Mouse (Mus musculus): ENCODE results near the gene Ppp1r9a.

Gene Ppp1r9a

DNA sequence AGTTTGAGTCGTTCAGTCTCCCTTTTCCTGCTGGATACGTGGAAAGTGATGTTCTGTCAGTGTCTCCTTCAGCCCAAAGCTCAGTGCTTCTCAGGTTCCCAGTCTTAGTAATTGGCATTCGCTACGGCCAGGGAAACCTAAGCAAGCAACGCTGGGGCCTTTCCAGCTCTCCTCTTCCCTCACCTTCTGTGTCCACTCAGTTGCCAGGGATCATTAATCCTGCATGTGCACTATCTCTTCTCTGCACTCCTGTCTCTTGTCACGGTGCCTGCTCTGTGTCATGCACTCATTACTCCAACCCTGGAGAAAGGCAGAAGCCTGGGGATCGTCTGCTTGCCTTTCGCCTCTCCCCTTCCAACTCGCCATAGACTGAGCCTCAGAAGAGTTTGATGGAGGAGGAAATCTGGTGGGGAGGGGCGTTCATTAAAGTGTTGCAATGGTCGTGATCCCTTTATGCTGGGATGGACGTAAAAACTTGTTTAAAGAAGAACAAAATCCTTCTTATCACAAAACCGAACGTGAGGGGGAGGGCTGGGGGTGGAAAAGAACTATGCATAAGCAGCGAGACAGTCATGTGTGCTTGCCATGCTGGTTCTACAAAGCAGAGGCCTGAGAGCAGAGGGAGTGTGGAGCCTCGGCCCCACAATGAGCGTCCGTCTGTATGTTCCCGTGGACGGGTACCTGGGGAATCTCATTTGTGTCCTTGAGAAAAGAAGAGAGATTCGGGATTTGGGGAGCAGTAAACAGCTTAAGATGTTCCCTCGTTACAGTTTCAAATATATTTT, 103.0 kb downstream of the Ppp1r9a start:
- DNase-seq (ENCODE audit: low read depth in 2 of 2, low spot score in 2 of 2), result no peak

DNA sequence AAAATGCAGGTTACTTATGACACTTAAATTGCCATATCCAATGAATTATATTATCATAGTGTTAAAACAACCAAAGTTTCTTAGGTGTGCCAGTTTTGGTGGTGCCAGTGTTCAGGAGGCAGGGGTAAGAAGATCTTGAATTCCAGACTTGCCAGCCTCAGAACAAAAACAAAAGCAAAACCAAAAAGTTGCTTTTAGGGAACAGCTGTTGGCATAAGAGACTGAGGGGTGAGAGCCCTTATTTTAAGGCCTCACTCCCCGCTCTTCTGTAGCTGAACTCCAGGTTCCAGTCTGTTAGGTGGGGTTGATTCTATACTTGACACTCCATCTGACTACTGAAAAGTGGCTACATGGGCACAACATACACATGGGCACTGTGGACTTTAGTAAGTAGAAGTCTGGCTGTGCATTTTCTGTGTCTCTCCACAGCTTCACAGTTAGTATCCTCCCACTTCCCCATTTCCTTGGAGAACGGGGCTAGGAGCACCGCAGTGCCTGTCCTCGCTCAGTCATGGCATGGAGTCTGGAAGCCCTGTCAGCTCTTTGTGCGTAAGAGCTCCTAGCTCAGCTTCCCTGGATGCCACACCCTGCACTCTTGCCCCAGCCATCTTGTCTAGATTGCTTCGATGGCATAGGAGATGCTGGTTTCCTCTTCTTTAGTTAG, 103.7 kb downstream of the Ppp1r9a start:
- DNase-seq (ENCODE audit: low read depth in 2 of 2, low spot score in 2 of 2), result no peak

DNA sequence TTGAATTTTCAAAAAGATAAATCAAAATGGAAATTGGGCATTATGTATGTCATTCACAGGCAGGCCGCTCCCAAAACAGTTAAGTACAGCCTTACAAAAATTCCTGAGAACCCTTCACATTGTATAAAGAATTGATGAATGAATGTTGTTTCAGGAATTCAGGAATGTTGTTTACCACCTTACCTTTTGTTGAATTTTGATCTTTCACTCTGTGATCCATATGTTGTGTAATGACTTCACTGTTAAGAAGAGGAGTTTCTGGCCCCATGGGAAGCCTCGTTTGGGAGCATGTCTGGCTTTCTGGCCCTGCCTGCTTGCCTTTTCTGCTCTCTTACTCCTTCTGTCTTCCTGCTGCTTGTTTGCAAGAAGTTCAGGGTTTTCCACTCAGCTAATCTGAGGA, 105.4 kb downstream of the Ppp1r9a start:
- DNase-seq (ENCODE audit: low read depth in 2 of 2, low spot score in 2 of 2), result no peak

DNA sequence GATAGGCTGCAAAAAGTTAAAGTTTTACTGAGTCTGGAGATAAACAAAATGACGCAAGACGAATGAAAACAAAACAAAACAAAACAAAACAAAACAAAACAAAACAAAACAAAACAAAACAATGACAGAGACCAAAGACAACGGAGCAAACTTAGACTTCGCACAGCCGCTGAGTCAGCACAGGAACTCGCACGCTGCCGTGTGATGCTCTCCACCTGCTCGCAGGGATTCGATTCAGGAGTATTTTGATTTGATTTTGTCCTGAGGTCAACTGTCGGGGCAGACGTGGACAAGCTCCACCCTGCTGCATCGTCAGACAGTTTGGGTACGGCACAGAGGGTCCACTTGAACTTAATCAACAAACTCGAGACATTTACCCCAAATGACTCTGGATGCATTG, 105.9 kb downstream of the Ppp1r9a start:
- no peak for DNase-seq (ENCODE audit: low read depth in 2 of 2, low spot score in 2 of 2)

DNA sequence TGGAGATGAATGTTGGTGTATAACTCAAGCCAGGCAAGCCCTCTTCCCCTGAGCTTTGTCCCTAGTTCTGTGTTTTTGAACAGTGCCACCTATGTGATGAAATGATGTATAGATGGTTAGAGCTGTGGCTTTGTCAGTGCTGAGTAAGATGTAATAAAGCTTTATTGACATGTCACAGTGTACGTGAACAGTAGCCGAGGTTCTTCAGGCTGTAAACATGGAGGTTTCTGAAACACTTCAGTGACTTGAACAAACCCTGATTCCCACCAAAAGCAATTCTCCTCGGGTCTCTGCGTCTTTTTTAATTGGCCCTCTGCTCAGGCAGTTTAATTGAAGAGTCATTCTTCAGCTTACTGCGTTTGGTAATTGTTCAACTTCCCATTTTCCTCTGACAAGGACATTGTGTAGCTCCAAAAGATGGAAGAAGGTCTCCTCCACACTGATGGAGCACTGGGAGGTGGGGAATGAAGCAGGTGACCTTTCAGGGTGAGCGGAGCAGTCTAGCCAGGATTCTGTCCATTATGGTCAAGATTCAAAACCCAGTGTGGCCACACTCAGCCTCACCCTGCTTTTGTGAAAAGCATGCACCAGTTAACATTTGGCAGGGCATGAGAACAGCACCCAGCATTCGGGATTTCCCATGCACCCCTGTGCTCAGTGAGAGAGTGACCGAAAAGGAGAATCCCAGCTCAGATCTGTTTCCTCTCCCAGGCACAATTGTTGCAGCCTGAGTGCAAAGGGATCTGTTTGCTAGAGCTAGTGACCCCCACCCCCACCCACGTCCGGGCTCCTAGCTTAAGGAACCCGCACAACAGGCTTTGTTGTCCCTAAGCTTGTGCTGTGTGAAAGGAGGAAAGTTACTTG, 108.1 kb downstream of the Ppp1r9a start:
- no peak for DNase-seq (ENCODE audit: low read depth in 2 of 2, low spot score in 2 of 2)

DNA sequence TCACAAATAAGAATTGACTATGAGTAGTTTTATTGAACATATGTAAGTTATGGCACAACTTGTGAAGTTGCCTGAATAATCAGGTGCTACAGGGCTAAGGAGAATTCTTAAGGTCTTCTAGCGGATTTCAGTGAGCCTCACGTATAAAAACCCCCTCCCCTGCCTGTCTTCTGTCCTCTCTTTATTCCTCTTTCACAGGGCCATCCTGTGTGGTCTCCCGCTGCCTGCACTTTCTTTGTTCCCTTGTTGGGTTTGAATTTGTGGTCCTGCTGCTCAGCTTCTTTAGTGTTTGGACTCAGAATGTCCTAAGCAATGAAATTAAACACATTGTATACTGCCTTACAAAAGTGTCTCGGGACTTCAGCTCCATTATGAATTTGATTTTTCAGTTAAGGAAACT, 110.1 kb downstream of the Ppp1r9a start:
- no peak for DNase-seq (ENCODE audit: low read depth in 2 of 2, low spot score in 2 of 2)

DNA sequence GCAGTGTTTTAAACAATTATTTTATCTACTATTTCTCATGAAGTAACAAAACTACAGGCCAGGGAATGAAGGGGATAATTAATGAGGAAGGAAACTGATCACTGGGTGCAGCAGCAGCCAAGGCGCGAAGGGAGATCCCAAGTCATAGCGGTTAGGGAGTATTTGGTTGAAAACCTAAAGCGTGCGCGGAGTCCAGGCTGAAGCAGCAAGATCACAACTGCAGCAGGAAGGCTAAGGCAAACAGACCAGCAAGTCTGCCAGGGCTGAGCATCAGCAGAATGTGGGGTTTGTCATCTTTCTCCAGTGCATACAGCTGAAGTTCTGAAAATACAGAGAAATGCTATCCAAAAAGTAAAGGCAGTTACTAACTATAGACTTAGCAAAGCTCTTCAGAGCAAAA, 111.8 kb downstream of the Ppp1r9a start:
- no peak for DNase-seq (ENCODE audit: low read depth in 2 of 2, low spot score in 2 of 2)

DNA sequence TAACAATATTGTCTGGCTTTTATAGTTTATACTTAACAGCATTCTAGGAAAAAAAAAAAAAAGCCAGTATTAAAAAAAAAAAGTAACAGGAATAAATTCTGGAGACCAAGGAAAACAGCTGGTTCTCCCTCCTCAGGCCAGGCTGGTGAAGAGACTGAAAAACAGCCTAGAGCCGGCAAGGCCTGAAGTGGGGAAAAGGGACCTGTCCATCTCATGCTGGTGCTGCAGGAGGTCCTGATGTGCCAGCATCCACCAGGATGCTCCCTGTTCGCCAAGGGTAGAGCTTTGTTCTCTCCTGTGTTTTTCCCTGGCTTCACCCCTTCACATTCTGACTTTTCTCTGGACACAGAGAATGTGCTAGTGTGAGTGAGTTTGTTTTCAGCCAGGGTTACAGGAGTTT, 112.5 kb downstream of the Ppp1r9a start:
- no peak for DNase-seq (ENCODE audit: low read depth in 2 of 2, low spot score in 2 of 2)

DNA sequence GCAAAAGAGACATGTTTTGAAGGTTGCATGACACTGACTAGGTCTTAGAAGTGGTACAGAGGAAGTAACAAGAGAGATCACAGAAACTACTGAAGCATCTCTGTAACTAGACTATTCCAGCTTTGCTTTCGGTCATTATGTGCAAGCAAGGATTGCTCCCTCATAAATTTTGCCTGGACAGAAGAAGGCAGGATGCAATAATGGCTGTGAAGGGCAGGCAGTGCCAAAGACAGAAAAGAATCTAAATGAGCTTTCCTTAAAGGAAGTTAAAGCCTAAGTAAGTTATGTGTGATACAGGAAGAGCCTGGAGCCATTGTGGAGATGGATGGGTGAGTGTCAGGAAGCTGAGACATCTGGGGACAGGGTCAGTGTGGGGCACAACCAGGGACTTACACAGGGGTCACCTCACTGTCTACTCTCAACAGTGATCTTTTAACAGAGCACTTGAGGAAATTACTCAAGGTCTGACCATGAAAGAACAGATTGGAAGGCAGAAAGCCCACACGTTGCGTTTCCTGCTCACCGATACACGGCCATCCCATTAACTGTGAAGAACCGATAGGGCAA, 115.3 kb downstream of the Ppp1r9a start:
- no peak for DNase-seq (ENCODE audit: low read depth in 2 of 2, low spot score in 2 of 2)

DNA sequence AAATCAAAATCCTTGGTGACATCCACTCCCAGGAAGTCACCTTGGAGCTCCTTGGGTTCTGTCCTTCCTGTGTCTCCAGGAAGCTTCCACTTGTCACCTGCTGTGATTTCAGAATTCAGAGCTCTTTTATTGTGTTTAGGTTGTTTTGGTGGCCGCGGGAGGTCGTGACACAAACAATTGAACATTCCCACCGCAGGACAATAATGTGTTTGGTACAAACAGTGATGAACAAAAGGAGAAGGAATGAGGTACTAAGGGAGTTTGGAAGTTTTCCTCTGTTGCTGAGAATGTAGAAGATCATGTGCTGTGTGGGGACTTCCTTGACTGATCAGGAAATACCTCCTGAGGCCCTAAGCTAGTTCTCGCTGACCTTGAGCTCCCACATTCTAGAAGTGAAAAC, 116.5 kb downstream of the Ppp1r9a start:
- DNase-seq (ENCODE audit: low read depth in 2 of 2, low spot score in 2 of 2), result no peak

DNA sequence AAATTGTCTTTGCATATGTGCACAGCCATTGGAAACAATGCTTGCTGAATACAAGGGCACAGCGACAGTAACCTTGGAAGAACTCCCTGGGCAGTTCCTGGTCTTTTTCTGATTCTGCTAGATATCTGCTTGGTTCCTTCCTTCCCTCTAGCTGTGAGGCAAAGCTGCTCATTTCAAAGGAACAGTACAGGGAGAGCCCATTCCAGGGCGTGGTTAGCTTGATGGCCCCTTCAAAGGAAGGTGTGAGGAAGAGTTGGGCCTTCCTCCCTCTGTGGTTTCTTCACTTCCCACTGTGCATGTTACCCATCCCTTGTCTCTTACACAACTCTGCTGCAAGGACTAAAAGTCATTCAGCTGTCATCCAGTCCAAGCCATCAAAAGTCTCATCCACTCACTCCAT, 117.3 kb downstream of the Ppp1r9a start:
- no peak for DNase-seq (ENCODE audit: low read depth in 2 of 2, low spot score in 2 of 2)

DNA sequence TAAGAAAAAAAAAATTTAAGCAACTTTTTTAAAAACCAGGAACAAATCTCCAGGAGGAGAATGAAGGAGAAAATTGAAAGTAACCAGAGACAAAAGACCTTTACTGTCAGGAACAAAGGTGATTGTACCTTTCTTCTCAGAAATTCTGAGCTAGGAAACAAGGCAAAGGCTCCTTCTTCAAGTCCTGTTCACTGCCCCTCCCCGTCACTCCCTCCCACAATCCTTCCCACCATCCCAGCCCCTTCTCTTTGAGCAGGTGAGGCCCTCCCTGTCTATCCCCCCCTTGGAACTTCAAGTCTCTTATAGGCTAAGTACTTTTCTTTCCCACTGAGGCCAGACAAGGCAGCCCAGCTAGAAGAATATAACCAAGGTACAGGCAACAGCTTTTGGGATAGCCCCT, 117.8 kb downstream of the Ppp1r9a start:
- no peak for DNase-seq (ENCODE audit: low read depth in 2 of 2, low spot score in 2 of 2)

DNA sequence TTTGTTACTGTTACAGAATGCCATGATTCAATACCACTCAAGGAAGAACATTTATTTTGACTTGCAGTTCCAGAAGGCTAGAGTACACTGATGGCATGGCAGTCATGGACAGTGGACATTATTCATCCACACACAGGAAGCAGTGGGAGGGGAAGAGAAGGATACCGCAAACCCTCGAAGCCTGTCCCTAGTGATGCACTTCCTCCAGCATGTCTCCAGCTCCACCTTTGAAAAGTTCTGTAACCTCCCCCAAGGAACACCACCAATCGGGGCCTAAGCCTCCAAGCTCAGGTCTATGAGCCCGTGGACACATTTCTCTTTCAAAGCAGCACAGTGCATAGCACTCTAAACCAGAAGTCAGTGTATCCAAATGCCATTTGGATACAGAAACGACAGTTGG, 120.0 kb downstream of the Ppp1r9a start:
- DNase-seq (ENCODE audit: low read depth in 2 of 2, low spot score in 2 of 2), result no peak

DNA sequence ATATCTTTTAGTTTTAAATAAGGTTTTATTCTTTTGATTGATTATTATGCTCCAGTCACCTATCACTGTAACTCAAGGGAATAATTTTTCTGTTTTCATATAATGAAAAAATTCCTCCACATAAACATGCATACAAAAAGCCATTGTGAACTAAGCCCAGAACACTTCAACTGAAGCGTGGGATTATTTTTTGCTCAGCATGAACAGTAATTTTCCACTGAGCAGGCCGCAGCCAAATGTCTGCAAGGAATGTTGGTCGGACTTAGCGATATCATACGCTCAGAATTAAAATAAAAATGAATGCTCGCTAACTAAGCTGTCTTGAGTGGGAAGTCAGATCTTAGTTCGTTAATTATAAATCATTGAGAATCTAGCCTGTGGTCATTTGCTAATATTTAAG, 122.2 kb downstream of the Ppp1r9a start:
- no peak for DNase-seq (ENCODE audit: low read depth in 2 of 2, low spot score in 2 of 2)

DNA sequence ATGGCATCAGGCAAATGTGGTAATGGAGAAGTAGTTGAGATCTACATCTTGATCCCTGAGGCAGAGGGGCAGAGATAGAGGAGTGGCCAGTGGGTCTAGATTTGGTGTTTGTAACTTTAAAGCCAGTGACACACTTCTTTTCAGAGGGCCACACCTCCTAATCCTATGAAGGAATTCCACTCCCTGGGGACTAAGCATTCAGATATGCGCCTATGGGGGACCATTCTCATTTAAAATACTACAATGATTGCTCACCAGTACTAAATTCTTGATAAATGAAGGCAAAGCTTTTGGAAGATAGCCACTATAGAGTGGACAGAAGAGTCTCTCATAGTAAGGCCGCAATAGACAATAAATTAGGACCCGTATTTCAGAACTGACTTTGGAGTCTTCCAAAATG, 124.1 kb downstream of the Ppp1r9a start:
- no peak for DNase-seq (ENCODE audit: low read depth in 2 of 2, low spot score in 2 of 2)

DNA sequence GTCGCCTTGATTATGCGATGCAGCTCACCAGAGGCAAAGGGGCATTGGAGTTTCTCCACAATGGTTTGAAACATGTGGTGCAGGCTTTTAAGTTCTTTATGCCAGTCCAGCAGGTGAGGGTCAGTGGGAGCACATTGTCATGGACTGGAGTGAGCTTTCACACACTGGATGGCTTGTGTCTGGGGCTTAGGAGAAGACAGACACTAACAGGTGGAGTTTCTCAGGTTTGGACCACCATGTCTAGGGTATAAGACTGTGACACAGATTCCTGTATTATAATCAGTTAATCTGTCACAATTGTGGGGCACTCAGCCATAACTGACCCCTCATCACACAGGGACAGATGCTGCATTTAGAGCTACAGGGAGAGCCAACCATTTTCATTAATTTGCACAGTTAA, 124.5 kb downstream of the Ppp1r9a start:
- DNase-seq (ENCODE audit: low read depth in 2 of 2, low spot score in 2 of 2), result no peak

DNA sequence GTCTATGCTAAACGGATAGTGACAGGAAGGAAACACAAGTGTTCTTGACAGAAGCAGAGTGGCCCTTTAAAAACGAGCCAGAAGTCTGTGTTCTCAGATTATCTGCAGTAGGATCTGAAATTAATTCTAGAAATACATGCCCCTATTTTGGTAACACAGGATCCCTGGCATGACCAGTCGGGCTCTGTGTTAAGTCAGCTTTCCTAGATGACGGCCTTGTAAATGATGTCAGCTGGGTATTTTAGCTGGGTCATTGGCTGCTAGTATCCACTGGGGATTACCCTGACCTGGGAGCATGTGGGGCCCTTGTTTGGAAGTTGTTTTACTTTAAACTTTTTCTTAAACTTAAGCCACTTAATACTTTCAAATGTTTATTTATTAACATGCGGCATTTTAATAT, 125.1 kb downstream of the Ppp1r9a start:
- DNase-seq (ENCODE audit: low read depth in 2 of 2, low spot score in 2 of 2), result no peak

DNA sequence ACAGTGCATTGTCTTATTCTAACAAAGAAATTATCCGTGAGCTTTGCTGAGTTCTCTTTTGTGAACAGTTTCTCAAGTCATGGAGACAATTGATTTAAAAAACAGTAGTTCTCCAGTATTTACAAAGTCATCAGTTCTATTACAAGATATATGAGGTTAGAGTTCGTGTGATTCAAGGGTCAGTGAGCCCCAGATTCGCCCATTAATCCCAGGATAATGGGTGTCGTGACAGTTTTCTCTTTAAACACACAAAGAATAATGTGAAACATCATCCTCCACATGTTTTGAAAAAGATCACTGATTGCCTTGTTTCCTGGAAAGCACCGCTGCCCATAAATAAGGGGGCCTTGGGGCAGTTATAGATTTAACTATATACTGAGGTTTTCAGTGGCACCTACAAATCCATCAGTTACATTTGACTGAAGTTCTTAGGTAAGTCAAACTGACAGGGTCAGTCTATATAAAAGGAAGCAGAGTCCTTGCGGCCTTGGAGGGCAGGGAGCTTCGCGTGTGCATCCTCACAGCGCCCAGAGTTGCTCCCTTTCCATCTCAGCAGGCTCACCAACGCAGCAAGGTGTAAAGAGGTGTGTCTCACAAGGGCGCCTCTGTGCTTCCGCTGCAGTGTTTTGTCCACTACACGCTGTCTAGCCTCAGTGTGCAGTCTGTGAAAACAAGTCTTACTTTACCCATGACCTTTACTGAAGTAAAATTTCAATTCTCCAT, 126.6 kb downstream of the Ppp1r9a start:
- DNase-seq (ENCODE audit: low read depth in 2 of 2, low spot score in 2 of 2), result no peak

DNA sequence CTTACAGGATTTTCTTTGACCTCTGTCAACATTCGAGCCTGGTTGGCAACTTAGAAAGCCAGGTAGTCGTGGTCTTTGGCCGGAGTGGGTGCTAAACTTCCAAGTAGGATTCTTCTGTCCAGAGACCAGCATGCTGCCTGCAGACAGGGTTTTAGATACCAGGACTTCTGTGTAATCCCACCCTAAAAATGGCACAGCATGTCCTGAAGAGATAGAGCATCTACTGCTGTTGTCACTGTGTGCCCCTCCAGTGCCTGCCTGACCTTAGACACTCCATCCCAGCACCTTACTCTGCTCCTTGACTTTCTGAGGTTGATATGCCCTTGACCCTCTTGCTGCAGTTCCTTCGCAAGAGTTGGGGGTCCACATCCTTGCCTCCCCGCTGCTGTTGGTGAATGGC, 127.2 kb downstream of the Ppp1r9a start:
- DNase-seq (ENCODE audit: low read depth in 2 of 2, low spot score in 2 of 2), result no peak

DNA sequence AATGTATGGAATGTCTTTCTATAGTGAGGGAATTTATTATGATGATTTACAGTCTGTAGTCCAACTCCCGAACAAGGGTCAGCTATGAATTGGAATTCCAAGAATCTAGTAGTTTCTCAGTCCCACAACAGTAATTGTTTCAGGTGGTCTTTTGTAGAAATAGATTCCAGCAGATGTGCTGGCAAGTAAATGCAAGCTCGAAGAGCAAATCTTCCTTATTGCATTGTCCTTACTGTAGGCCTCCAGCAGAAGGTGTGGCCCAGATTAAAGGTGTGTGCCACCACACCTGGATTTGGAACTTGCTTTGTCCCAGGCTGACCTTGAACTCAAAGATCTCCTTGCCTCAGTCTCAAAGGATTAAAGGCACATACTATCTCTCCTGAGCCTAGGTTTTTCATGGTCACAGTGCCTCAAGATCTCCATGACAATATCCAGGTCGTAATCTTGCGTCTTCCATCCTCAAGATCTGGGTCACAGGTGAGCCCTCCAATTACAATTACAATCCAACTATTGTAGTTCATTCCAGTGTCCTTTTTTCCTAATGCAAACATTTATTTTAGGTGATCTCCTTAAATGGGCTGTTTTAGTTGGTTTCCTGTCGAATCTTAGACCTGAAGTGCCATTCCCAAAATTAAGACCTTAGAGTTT, 130.4 kb downstream of the Ppp1r9a start:
- no peak for DNase-seq (ENCODE audit: low read depth in 2 of 2, low spot score in 2 of 2)

DNA sequence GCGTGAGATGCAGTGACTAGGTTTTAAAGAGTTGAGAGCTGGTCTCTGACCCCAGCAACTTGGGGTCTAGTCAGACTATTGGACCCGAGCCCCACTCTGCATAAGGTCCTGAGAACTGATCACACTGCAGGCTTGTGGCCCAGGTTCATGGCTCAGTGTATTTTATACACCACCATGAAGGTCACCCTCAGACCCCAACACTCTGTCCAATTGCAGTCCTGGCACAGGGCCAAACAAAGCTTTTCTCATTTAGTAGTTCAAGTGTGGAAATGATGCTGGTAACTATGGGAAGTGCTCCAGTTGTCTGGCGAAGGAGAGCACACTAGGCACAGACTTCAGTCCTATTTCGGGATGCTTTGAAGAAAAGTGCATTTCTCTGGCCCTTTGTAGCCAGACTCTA, 134.5 kb downstream of the Ppp1r9a start:
- no peak for DNase-seq (ENCODE audit: low read depth in 2 of 2, low spot score in 2 of 2)

Measured in CD8-positive naive resting alpha-beta T cell, adult 2 months (primary cell).